Mouse (Mus musculus) CH12.LX (cell line): ENCODE data around the gene Gng2. TPM values are rescaled to one million over a fixed set of nuclear protein-coding genes. Genes with fewer than 3 reads are reported as not detected.

ENCODE experiments used
- DNase-seq: peaks from one replicate; pipeline ENCODE4 v3.0.0-alpha.2; 2013; ENCODE audit errors: extremely low read depth
- H3K27ac ChIP-seq: 2 replicates; pipeline ENCODE4 v1.5.1; 2012; ENCODE audit warnings: low read depth, mild to moderate bottlenecking, control low read depth, moderate library complexity; ENCODE audit not compliant: insufficient read depth
- H3K27me3 ChIP-seq: replicated peaks from 2 replicates; pipeline ENCODE3; 2012; ENCODE audit warnings: inconsistent platforms
- H3K36me3 ChIP-seq, 2 experiments: replicated peaks in 1 of 2; 2 replicates each; pipeline versions ENCODE3 to v1.6.1; 2012; ENCODE audit warnings: inconsistent platforms in 1 of 2, low read length in 1 of 2, mild to moderate bottlenecking in 1 of 2, mixed read lengths in 1 of 2, moderate library complexity in 1 of 2; ENCODE audit not compliant: control insufficient read depth in 1 of 2, insufficient read depth in 1 of 2
- H3K4me1 ChIP-seq, 2 experiments: 2 replicates each; pipeline ENCODE4 v1.6.1; 2012; ENCODE audit warnings: inconsistent platforms in 1 of 2, moderate library complexity in 1 of 2; ENCODE audit not compliant: insufficient read depth in 2 of 2, control insufficient read depth in 1 of 2
- H3K4me2 ChIP-seq: 2 replicates; pipeline ENCODE4 v1.6.1; 2012; ENCODE audit warnings: low read depth, mild to moderate bottlenecking, control low read depth; ENCODE audit not compliant: poor library complexity, insufficient read depth, severe bottlenecking
- H3K4me3 ChIP-seq, 3 experiments: fragments of 150-350 bp in 1 of 3; sonication (generic) in 1 of 3; replicated peaks in 1 of 3; 2 replicates each; pipeline versions ENCODE3 to v1.5.1; 2011 to 2012; ENCODE audit warnings: low read depth in 2 of 3, low read length in 2 of 3, mild to moderate bottlenecking in 2 of 3, moderate library complexity in 2 of 3, control low read depth in 1 of 3, improper control_type of control experiment in 1 of 3, inconsistent platforms in 1 of 3, mixed read lengths in 1 of 3; ENCODE audit not compliant: poor library complexity in 1 of 3
- H3K79me2 ChIP-seq: replicated peaks from 2 replicates; pipeline ENCODE4 v1.6.1; 2012; ENCODE audit warnings: mild to moderate bottlenecking, moderate library complexity; ENCODE audit not compliant: control insufficient read depth, poor library complexity, insufficient read depth, severe bottlenecking; ENCODE audit errors: extremely low read depth
- H3K9ac ChIP-seq: 2 replicates; pipeline ENCODE4 v1.6.1; 2012; ENCODE audit warnings: low read depth, mild to moderate bottlenecking, control low read depth, moderate library complexity; ENCODE audit not compliant: insufficient read depth
- H3K9me3 ChIP-seq: replicated peaks from 2 replicates; pipeline ENCODE3; 2012; ENCODE audit warnings: low read length, inconsistent platforms, mixed read lengths
- BHLHE40 ChIP-seq: IDR thresholded peaks from 2 replicates; pipeline ENCODE4 v1.6.1; 2011; ENCODE audit warnings: mild to moderate bottlenecking, low read depth, low read length, improper control_type of control experiment
- CHD1 ChIP-seq: IDR thresholded peaks from 2 replicates; pipeline ENCODE4 v1.6.1; 2012; ENCODE audit warnings: low read depth, low read length, improper control_type of control experiment, inconsistent platforms
- CTCF ChIP-seq, 2 experiments: IDR thresholded peaks in 1 of 2; conservative IDR thresholded peaks in 1 of 2; 2 replicates each; pipeline ENCODE4 v1.5.1; 2011 to 2012; ENCODE audit warnings: low read depth in 2 of 2, low read length in 2 of 2, improper control_type of control experiment in 1 of 2, inconsistent platforms in 1 of 2, mild to moderate bottlenecking in 1 of 2, moderate library complexity in 1 of 2
- E2F4 ChIP-seq: IDR thresholded peaks from 2 replicates; pipeline ENCODE4 v1.6.1; 2011; ENCODE audit warnings: low read depth, low read length, improper control_type of control experiment; ENCODE audit not compliant: insufficient replicate concordance
- GABPA ChIP-seq: IDR thresholded peaks from 2 replicates; pipeline ENCODE4 v1.6.1; 2012; ENCODE audit warnings: low read depth, low read length, improper control_type of control experiment, inconsistent platforms; ENCODE audit not compliant: insufficient replicate concordance
- JUN ChIP-seq: IDR thresholded peaks from 2 replicates; pipeline ENCODE4 v1.6.1; 2011; ENCODE audit warnings: low read depth, mild to moderate bottlenecking, low read length, improper control_type of control experiment, moderate library complexity; ENCODE audit not compliant: insufficient read depth
- JUND ChIP-seq: conservative IDR thresholded peaks from 2 replicates; pipeline ENCODE4 v1.6.1; 2011; ENCODE audit warnings: low read depth, low read length, improper control_type of control experiment
- MAZ ChIP-seq: IDR thresholded peaks from 2 replicates; pipeline ENCODE4 v1.6.1; 2012; ENCODE audit warnings: low read depth, mild to moderate bottlenecking, inconsistent platforms, low read length, improper control_type of control experiment, moderate library complexity
- MYC ChIP-seq: IDR thresholded peaks from 2 replicates; pipeline ENCODE4 v1.6.1; 2011; ENCODE audit warnings: low read depth, mild to moderate bottlenecking, improper control_type of control experiment, low read length
- POLR2A ChIP-seq: IDR thresholded peaks from 2 replicates; pipeline ENCODE4 v1.6.1; 2011; ENCODE audit warnings: low read depth, mild to moderate bottlenecking, improper control_type of control experiment, low read length
- RAD21 ChIP-seq: IDR thresholded peaks from 2 replicates; pipeline ENCODE4 v1.6.1; 2011; ENCODE audit warnings: low read depth, mild to moderate bottlenecking, low read length, improper control_type of control experiment, moderate library complexity
- RCOR1 ChIP-seq: conservative IDR thresholded peaks from 2 replicates; pipeline ENCODE4 v1.6.1; 2012; ENCODE audit warnings: low read depth, mild to moderate bottlenecking, inconsistent platforms, low read length, improper control_type of control experiment
- SIN3A ChIP-seq: IDR thresholded peaks from 2 replicates; pipeline ENCODE4 v1.6.1; 2012; ENCODE audit warnings: low read length, improper control_type of control experiment, inconsistent platforms
- SMC3 ChIP-seq: IDR thresholded peaks from 2 replicates; pipeline ENCODE4 v1.6.1; 2011; ENCODE audit warnings: low read depth, low read length, improper control_type of control experiment
- TCF12 ChIP-seq: IDR thresholded peaks from 2 replicates; pipeline ENCODE4 v1.6.1; 2014; ENCODE audit warnings: low read depth, mild to moderate bottlenecking, inconsistent platforms, low read length, improper control_type of control experiment
- USF2 ChIP-seq: conservative IDR thresholded peaks from 2 replicates; pipeline ENCODE4 v1.6.1; 2011; ENCODE audit warnings: low read depth, low read length, improper control_type of control experiment
- ZC3H11A ChIP-seq: IDR thresholded peaks from 2 replicates; pipeline ENCODE4 v1.6.1; 2012; ENCODE audit warnings: low read depth, mild to moderate bottlenecking, inconsistent platforms, low read length, improper control_type of control experiment
- dilution Hi-C: fragments of 300-500 bp; cut with MboI; formaldehyde crosslinking; loops from 2 replicates; pipeline ENCODE4 v1.14.3; 2020; ENCODE audit warnings: low sequenced_read_pairs; ENCODE audit not compliant: extremely low pct_unique_long_range_greater_than_20kb, extremely low pct_ligation_motif_present
- in situ Hi-C: fragments of 300-500 bp; cut with MboI; formaldehyde crosslinking; loops from 3 replicates; pipeline ENCODE4 v1.14.3; 2019; ENCODE audit warnings: low sequenced_read_pairs, low pct_ligation_motif_present, low pct_unique_long_range_greater_than_20kb, mixed read lengths
- polyA plus RNA-seq: library from polyadenylated mRNA; unstranded; fragments of >175 nt; gene quantifications from 2 replicates; pipeline ENCODE4 v1.2.1, GENCODE M21; 2012; ENCODE audit warnings: low read depth; ENCODE audit not compliant: insufficient read length
- total RNA-seq, 2 experiments: library from RNA; depleted of rRNA; stranded (reverse); fragments of 300-350 nt in 1 of 2; fragments of >200 nt in 1 of 2; gene quantifications; 2 replicates each; pipeline ENCODE4 v1.2.3; 2012 to 2014

The Gng2 gene
- total and polyA plus RNA-seq, 3 experiments: 52.1 to 67.7 (median 63.4) TPM

- in situ Hi-C loops: loop anchor here (5.0 to 10.0 kb wide), 2 partner anchors 157 to 289 kb away; no protein-coding TSS in a partner anchor
- no peak for DNase-seq
- Histone ChIP-seq H3K79me2 (no peaks in the 10 kb centered on the region), H3K4me2 (peak overlapping the region; percentile 94), H3K36me3 (no peaks in the 10 kb centered on the region), H3K9ac (peak overlapping the region; percentile 65; the same call in 1 of the 2 replicates), H3K27me3 (no peaks in the 10 kb centered on the region), H3K27ac (no peak overlapping the region), H3K4me1 (peaks cover 8 to 30% of the 10 kb centered on the region in 2 experiments), H3K4me3 (peak overlapping the region; percentile 3 to 29 (median 3)), H3K9me3 (no peaks in the 10 kb centered on the region)
- dilution Hi-C loops: no loop called here
- no peak for TF ChIP-seq JUN
- TF ChIP-seq CTCF (conservative IDR thresholded peaks at IDR 0.05 in 1 of 2, IDR thresholded peaks at IDR 0.05 in 1 of 2; ENCODE audit: low read depth in 2 of 2, low read length in 2 of 2): no peak
- TF ChIP-seq E2F4: no peak
- TF ChIP-seq GABPA: no peak
- no peak for TF ChIP-seq CHD1
- TF ChIP-seq MAZ: no peak
- no peak for TF ChIP-seq RAD21
- TF ChIP-seq ZC3H11A: no peak
These were observed 16.6 kb upstream of the Gng2 start for GRCm38 (mm10) chr14:19994068-19994467.

- dilution Hi-C loops: no loop called here
- H3K27ac ChIP-seq: 0 out of 2 replicates have a peak overlapping the region, but pooled peaks have one; percentile 15
These were observed 16.1 kb upstream of the Gng2 start for GRCm38 (mm10) chr14:19993570-19993883.

DNA sequence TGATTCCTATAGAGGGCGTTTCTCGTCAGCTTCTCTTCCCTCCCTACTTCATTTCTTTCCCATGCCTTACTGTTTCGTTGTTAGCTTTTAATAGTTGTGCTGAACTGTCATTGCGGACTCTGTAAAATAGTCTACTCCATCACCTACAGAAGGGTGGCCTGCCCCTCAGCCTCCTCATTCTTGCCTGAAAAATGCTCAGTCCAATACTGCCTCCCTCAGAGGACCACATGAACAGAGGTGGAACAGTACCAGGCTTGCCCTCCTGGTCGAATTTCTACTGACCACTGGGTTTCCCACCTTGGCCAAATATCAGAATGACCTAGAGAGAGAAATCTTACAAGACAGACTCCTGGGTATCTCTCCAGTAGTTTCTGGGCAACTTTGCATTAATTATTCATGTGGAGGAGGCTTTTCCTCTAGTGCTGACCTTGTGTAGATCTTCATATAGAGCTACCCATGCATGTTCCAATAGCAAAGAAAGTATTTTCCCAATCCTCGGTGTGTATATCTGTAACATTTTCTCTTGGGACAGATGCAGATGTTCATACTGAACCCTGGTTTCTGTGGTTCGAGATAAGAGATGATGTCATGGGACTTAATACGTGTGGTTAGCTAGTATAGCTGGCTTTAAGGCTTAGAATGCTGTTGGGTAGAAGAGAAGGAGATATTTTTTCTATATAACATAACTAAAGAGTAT is 15.6 kb upstream of the Gng2 start:
- in situ Hi-C loops: loop anchor here (5.0 to 10.0 kb wide), 2 partner anchors 156 to 288 kb away; no protein-coding TSS in a partner anchor
- Histone ChIP-seq H3K27me3 (no peaks in the 10 kb centered on the region), H3K9me3 (no peaks in the 10 kb centered on the region), H3K4me1 (peaks cover 9 to 30% of the 10 kb centered on the region in 2 experiments), H3K9ac (peak overlapping the region; percentile 65), H3K79me2 (no peaks in the 10 kb centered on the region), H3K4me3 (peak overlapping the region in 1 of 3 experiments; percentile 3), H3K4me2 (peak overlapping the region; percentile 94), H3K27ac (0 out of 2 replicates have a peak overlapping the region, but pooled peaks have one; percentile 15), H3K36me3 (no peaks in the 10 kb centered on the region)
- no peak for DNase-seq
- dilution Hi-C loops: no loop called here
- TF ChIP-seq SIN3A: no peak
- TF ChIP-seq USF2: no peak
- no peak for TF ChIP-seq MYC
- TF ChIP-seq SMC3: peak; percentile 37
- no peak for TF ChIP-seq RCOR1
- no peak for TF ChIP-seq E2F4
- TF ChIP-seq TCF12: no peak
- no peak for TF ChIP-seq POLR2A
- peak; percentile 58; the same call in 1 of the 2 replicates for TF ChIP-seq JUN
- peak; percentile 52 for TF ChIP-seq RAD21
- peak in 1 of 2 experiments; percentile 56; a peak in 2 of 4 replicates for TF ChIP-seq CTCF (conservative IDR thresholded peaks at IDR 0.05 in 1 of 2, IDR thresholded peaks at IDR 0.05 in 1 of 2; ENCODE audit: low read depth in 2 of 2, low read length in 2 of 2)
- no peak for TF ChIP-seq BHLHE40

More at GRCm38 (mm10) chr14:19993570-19993883, 16.1 kb upstream of the Gng2 start:
- H3K36me3 ChIP-seq: no peaks in the 10 kb centered on the region
- no peaks in the 10 kb centered on the region for H3K79me2 ChIP-seq
- peak overlapping the region in 2 of 3 experiments; percentile 3 to 29 for H3K4me3 ChIP-seq
- H3K4me1 ChIP-seq: peaks cover 8 to 30% of the 10 kb centered on the region in 2 experiments
- in situ Hi-C loops: loop anchor here (5.0 to 10.0 kb wide), 2 partner anchors 156 to 289 kb away; no protein-coding TSS in a partner anchor
- no peaks in the 10 kb centered on the region for H3K9me3 ChIP-seq
- H3K9ac ChIP-seq: peak overlapping the region; percentile 65
- H3K27me3 ChIP-seq: no peaks in the 10 kb centered on the region
- H3K4me2 ChIP-seq: peak overlapping the region; percentile 94
- TF ChIP-seq JUND (no peak), POLR2A (0 out of 2 replicates have a peak, but pooled peaks have one; percentile 20)
- DNase-seq: no peak
